Comparison of ENCODE assay signal across 8 mouse cellular contexts in the genomic region with DNA sequence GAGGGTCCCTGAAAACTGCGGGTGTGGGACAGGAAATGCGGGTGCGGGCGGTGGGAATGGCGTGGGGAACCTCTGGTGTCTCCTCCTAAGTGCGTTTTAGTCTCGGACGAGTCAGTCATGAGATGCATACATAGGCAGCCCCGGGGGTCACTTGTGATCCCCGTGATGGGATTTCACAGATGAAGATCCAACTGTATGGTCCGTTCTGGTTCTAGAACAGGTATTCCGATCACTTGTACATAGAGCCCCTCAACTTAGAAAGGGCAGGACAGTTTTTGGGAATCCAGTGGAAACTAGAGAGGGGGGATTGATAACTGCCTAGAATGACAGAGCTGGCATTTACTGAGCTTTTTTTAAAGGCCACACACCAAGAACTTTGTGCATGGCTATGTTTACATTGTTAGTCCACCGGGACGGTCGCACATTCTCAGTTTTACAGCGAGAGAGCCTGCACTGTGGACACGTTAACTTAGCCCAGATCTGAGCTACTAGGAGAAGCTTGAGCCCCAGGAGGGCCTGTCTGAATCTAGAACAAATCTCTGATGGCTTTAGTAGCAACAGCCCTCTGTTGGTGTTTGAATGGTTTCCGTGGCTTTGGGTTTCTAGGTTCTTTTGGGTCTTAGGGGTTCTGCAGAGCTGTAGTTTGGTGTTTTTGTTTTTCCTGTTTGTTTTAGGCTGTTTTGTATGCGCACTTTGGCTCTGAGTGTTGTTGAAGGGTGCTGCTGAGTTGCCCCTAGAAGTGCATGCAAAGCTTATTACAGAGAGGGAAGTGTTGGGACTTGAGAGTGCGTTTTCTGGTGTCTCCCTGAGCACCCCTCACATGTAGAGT. TPM values are rescaled to one million over a fixed set of nuclear protein-coding genes. Genes with fewer than 3 reads are reported as not detected.
A peak's percentile ranks its signal among the peaks of the same experiment; 100 is the strongest.
DNase-seq lines count a peak whose midpoint lies in the region; ATAC-seq and TF ChIP-seq lines count a peak whose summit lies in the region.

No protein-coding gene starts in this region.

- H3K27me3 ChIP-seq in cerebellum, adult 2 months (ENCODE audit: control insufficient read depth, insufficient read depth, low read length) = no peaks in the 10 kb centered on the region
- H3K27me3 ChIP-seq in heart, embryonic 12.5 days (replicated peaks) = no peaks in the 10 kb centered on the region
- no peaks in the 10 kb centered on the region for H3K27me3 ChIP-seq in midbrain, embryonic 14.5 days (ENCODE audit: control insufficient read depth, insufficient read depth, low read length)

- 5% methylated on average over 20 of the region's 20 CpGs for WGBS in cerebellum, adult 2 months
- WGBS in heart, embryonic 12.5 days = 2% methylated on average over 20 of the region's 20 CpGs
- 1% methylated on average over 20 of the region's 20 CpGs for WGBS in midbrain, embryonic 14.5 days

- no peak for TF ChIP-seq CTCF in cerebellum, adult 2 months (IDR thresholded peaks at IDR 0.05; ENCODE audit: borderline replicate concordance, insufficient read depth, low read depth, low read length)

- DNase-seq in cerebellum, adult 11-12 months = peak; percentile 12
- no peak for DNase-seq in cerebellum, adult 11 months
- peak; percentile 56 for DNase-seq in A20 (ENCODE audit: low read depth, low spot score)
- peak; percentile 19 to 37 for DNase-seq in cerebellum, adult 2 months
- DNase-seq in kidney, postnatal 25 days = peak; percentile 22 to 37
- DNase-seq in midbrain, embryonic 14.5 days = peak; percentile 45
- no peak for DNase-seq in urinary bladder, postnatal 36 days (ENCODE audit: low spot score in 2 of 2)

- H3K9me3 ChIP-seq in heart, embryonic 12.5 days (replicated peaks) = no peaks in the 10 kb centered on the region
- H3K9me3 ChIP-seq in midbrain, embryonic 14.5 days (ENCODE audit: control insufficient read depth, low read length) = no peaks in the 10 kb centered on the region

- peak overlapping the region; percentile 95 for H3K27ac ChIP-seq in cerebellum, adult 2 months (ENCODE audit: insufficient read depth, low read length)
- peak overlapping the region; percentile 86 for H3K27ac ChIP-seq in heart, embryonic 12.5 days (ENCODE audit: poor library complexity, severe bottlenecking)
- H3K27ac ChIP-seq in midbrain, embryonic 14.5 days (replicated peaks; ENCODE audit: low read depth, low read length) = peak overlapping the region; percentile 98

- no peaks in the 10 kb centered on the region for H3K36me3 ChIP-seq in heart, embryonic 12.5 days
- H3K36me3 ChIP-seq in midbrain, embryonic 14.5 days (ENCODE audit: control insufficient read depth, insufficient read depth, low read length) = no peaks in the 10 kb centered on the region

- peak overlapping the region; percentile 85 for H3K9ac ChIP-seq in heart, embryonic 12.5 days
- H3K9ac ChIP-seq in midbrain, embryonic 14.5 days (replicated peaks; ENCODE audit: low read length) = peak overlapping the region; percentile 93

- no peak for TF ChIP-seq POLR2A in cerebellum, adult 2 months (IDR thresholded peaks at IDR 0.05; ENCODE audit: borderline replicate concordance, insufficient read depth, low read length)

- H3K4me1 ChIP-seq in cerebellum, adult 2 months (ENCODE audit: control insufficient read depth, insufficient read depth, low read length) = no peaks in the 10 kb centered on the region; the same call in 1 of the 2 replicates
- H3K4me1 ChIP-seq in heart, embryonic 12.5 days (replicated peaks) = peaks cover 30% of the 10 kb centered on the region
- H3K4me1 ChIP-seq in midbrain, embryonic 14.5 days (ENCODE audit: control insufficient read depth, insufficient read depth, low read length) = peaks cover 31% of the 10 kb centered on the region

- ATAC-seq in heart, embryonic 12.5 days (ENCODE audit: insufficient number of reproducible peaks, low FRiP score) = no peak
- ATAC-seq in midbrain, embryonic 14.5 days (ENCODE audit: low FRiP score, low TSS enrichment) = no peak

- peak overlapping the region; percentile 66 for H3K4me3 ChIP-seq in cerebellum, adult 2 months (replicated peaks; ENCODE audit: insufficient read depth, low read depth, low read length)
- peak overlapping the region; percentile 65 for H3K4me3 ChIP-seq in heart, embryonic 12.5 days
- H3K4me3 ChIP-seq in midbrain, embryonic 14.5 days (replicated peaks; ENCODE audit: low read depth, low read length) = peak overlapping the region; percentile 95

- peak overlapping the region; percentile 69 for H3K4me2 ChIP-seq in heart, embryonic 12.5 days
- peak overlapping the region; percentile 62 for H3K4me2 ChIP-seq in midbrain, embryonic 14.5 days (ENCODE audit: low read length)

RNA-seq across cellular contexts. Expression of gene Utp14b, which starts 0.8 kb away (rescaled TPM):
- polyA plus RNA-seq in cerebellum, adult 2 months (2012; rRNA removed) = 6.2 and 6.5 TPM in 2 replicates
- 2.4 and 2.5 TPM in 2 replicates for polyA plus RNA-seq in heart, embryonic 12.5 days (2016; fragmentation: Nextera tagmentation; extraction: Ambion mirVana)
- 3.8 and 4.5 TPM in 2 replicates for polyA plus RNA-seq in midbrain, embryonic 14.5 days (2014; fragmentation: Nextera tagmentation; extraction: Ambion mirVana)

RNA-seq across cellular contexts. Expression of gene Acsl3, which starts 1.0 kb away (rescaled TPM):
- 89.9 and 91.8 TPM in 2 replicates for polyA plus RNA-seq in cerebellum, adult 2 months (2012; rRNA removed)
- polyA plus RNA-seq in heart, embryonic 12.5 days (2016; fragmentation: Nextera tagmentation; extraction: Ambion mirVana) = 79.6 and 86.3 TPM in 2 replicates
- 61.3 and 105 TPM in 2 replicates for polyA plus RNA-seq in midbrain, embryonic 14.5 days (2014; fragmentation: Nextera tagmentation; extraction: Ambion mirVana)

Comparison
In these comparisons a context has a peak if more than half of its experiments do, and no peak if none do; other contexts are left out.
1. DNase-seq: peak in cerebellum, adult 11-12 months (single experiment), A20 (single experiment), cerebellum, adult 2 months (2 of 2), kidney, postnatal 25 days (2 of 2) and midbrain, embryonic 14.5 days (single experiment); none in cerebellum, adult 11 months (single experiment) and urinary bladder, postnatal 36 days (0 of 2).
2. Peak in every context shown above with its lines, with median percentiles within 50 percentile points of each other: H3K27ac ChIP-seq and H3K4me3 ChIP-seq.